Mouse (Mus musculus) layer of hippocampus, adult 18-20 months (tissue): ENCODE results near the gene Itsn1. TPM values are rescaled to one million over a fixed set of nuclear protein-coding genes. Genes with fewer than 3 reads are reported as not detected.
A peak's percentile ranks its signal among the peaks of the same experiment; 100 is the strongest.

Source experiments
- DNase-seq, 2 experiments: peaks; one replicate each; pipeline ENCODE4 v3.0.0; 2022; ENCODE audit warnings: low spot score in 2 of 2
- total RNA-seq, 2 experiments: library from RNA; stranded (reverse); gene quantifications; 2 replicates each; pipeline ENCODE4 v1.2.3; 2021

Itsn1 gene
- total RNA-seq, 2 experiments from 2014 or later, result 151 to 158 TPM

- no peak for DNase-seq
Measured at GRCm38 (mm10) chr16:91839462-91839861, 110.4 kb downstream of the Itsn1 start.

- DNase-seq, result no peak
Measured at GRCm38 (mm10) chr16:91841026-91841630, 112.0 kb downstream of the Itsn1 start.

- DNase-seq, result no peak
Measured at GRCm38 (mm10) chr16:91846089-91846741, 117.1 kb downstream of the Itsn1 start.

- no peak for DNase-seq
Measured at GRCm38 (mm10) chr16:91847525-91848225, 118.6 kb downstream of the Itsn1 start.

- no peak for DNase-seq
Measured at GRCm38 (mm10) chr16:91848505-91848904, 119.4 kb downstream of the Itsn1 start.

GRCm38 (mm10) chr16:91848906-91849603, 120.0 kb downstream of the Itsn1 start:
- DNase-seq, result no peak

GRCm38 (mm10) chr16:91850175-91850574, 121.1 kb downstream of the Itsn1 start:
- no peak for DNase-seq

- no peak for DNase-seq
Measured at GRCm38 (mm10) chr16:91851456-91852231, 122.6 kb downstream of the Itsn1 start.

- no peak for DNase-seq
Measured at GRCm38 (mm10) chr16:91852753-91853152, 123.7 kb downstream of the Itsn1 start.

- no peak for DNase-seq
Measured at GRCm38 (mm10) chr16:91853223-91853622, 124.1 kb downstream of the Itsn1 start.

- no peak for DNase-seq
Measured at GRCm38 (mm10) chr16:91858695-91859094, 129.6 kb downstream of the Itsn1 start.

- DNase-seq, result no peak
Measured at GRCm38 (mm10) chr16:91859203-91859602, 130.1 kb downstream of the Itsn1 start.

GRCm38 (mm10) chr16:91859958-91860357, 130.9 kb downstream of the Itsn1 start:
- DNase-seq, result no peak

- DNase-seq, result no peak
Measured at GRCm38 (mm10) chr16:91860471-91861125, 131.5 kb downstream of the Itsn1 start.

GRCm38 (mm10) chr16:91861784-91862371, 132.8 kb downstream of the Itsn1 start:
- DNase-seq, result peak in 1 of 2 experiments; percentile 60

GRCm38 (mm10) chr16:91862836-91863235, 133.8 kb downstream of the Itsn1 start:
- DNase-seq, result no peak

- DNase-seq, result no peak
Measured at GRCm38 (mm10) chr16:91864646-91865332, 135.7 kb downstream of the Itsn1 start.

GRCm38 (mm10) chr16:91865570-91866257, 136.6 kb downstream of the Itsn1 start:
- DNase-seq, result no peak

- no peak for DNase-seq
Measured at GRCm38 (mm10) chr16:91866258-91866634, 137.2 kb downstream of the Itsn1 start.
